Mouse (Mus musculus) liver, postnatal 0 days (tissue): Measurements from ENCODE around the gene Ccdc57.
A peak's percentile ranks its signal among the peaks of the same experiment; 100 is the strongest.

Experiments
- CTCF ChIP-seq: sonication (generic); IDR thresholded peaks from 2 replicates; pipeline ENCODE4 v1.5.1; 2016; ENCODE audit warnings: antibody characterized with exemption, low read depth
- EP300 ChIP-seq: IDR thresholded peaks from 2 replicates; pipeline ENCODE4 v1.6.1; 2016; ENCODE audit warnings: antibody characterized with exemption, low read depth, mild to moderate bottlenecking

DNA sequence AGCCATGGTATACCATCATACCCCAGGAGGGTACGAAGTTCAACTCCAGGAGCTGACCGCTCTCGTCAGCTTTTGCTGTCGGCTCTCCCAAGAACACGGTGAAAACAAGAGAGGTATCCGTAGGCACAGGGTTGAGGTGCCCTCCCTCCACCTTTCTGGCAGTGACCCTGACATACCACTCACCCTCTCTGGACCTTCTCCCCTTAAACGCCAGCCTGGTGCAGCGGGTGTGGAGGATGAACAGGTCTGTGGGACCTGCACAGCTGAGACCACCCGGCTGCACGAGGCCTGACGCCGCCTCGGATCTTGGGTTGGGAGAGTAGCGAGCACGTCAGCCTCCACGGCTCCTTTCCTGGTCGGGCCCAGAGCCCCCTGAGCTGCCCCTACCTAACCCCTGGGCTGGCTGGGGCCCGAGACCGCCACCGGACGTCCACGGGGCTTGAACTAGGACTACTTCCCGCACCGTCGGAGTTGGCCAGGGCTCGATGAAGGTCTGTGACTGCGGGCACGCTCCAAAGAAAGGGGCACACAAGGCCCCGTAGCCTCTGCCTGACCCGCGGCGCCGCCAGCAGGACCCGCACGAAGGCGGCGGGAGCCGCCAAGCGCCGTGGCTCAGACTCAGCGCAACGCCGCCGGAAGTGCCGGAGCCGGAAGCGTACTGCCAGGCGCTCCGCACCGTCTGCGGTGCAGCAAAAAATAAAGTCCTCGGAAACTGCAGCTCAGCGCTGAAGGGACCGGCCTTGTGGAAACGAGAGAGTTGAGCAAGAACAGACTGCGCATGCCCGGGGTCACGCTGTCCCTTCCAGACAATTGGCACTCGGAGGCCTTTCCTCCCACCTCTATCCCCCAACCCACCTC, 136.7 kb downstream of the Ccdc57 start, which contains the start of gene Dus1l:
- no peak for TF ChIP-seq CTCF
- TF ChIP-seq EP300: peak; percentile 63; the same call in 1 of the 2 replicates
